Mouse (Mus musculus): ENCODE results near the gene Olfr364-ps1.

Olfr364-ps1 gene

GRCm38 (mm10) chr2:37139022-37139421, at the start of gene Olfr364-ps1:
Gene Olfr364-ps1, plus strand, starts transcription at chr2:37139322.
- no peak for DNase-seq

- no peak for DNase-seq
Observed at GRCm38 (mm10) chr2:37117810-37118209, 21.3 kb upstream of the Olfr364-ps1 start, which contains the start of gene Olfr362. Gene Olfr362, minus strand, starts transcription at chr2:37117910.

- no peak for DNase-seq
Observed at GRCm38 (mm10) chr2:37187898-37188297, 48.8 kb downstream of the Olfr364-ps1 start, which contains the start of gene Olfr365. Gene Olfr365, plus strand, starts transcription at chr2:37188198.

All from cerebellum, adult 18-20 months (tissue).